Mouse (Mus musculus): ENCODE measurements around the gene Gga2. TPM values are rescaled to one million over a fixed set of nuclear protein-coding genes. Genes with fewer than 3 reads are reported as not detected.

The Gga2 gene
- polyA plus RNA-seq, 1 experiment from 2014 or later, result 98.0 TPM

DNA sequence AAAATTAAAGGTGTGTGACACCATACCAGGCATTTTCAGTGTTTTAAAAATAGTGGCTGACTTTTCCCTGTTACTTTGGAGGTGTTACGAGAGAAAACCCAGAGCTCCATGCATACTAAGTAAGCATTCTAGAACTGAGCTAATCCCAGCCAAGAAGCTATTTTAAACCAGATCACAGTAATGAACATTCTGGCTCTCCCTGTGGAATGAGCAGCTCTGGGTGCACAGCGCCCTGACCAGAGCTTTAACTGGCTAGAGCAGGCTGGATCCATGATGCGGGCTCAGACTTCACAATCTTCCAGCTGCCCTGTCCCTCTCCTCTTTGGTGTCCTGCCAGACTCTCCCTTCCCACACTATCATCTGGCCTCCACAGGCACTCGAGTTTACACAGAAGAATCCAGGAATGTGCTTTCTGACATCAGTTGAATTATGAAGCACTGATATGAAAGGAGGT, 24.2 kb upstream of the Gga2 start:
- peaks cover 51% of the 10 kb centered on the region for H3K36me3 ChIP-seq

DNA sequence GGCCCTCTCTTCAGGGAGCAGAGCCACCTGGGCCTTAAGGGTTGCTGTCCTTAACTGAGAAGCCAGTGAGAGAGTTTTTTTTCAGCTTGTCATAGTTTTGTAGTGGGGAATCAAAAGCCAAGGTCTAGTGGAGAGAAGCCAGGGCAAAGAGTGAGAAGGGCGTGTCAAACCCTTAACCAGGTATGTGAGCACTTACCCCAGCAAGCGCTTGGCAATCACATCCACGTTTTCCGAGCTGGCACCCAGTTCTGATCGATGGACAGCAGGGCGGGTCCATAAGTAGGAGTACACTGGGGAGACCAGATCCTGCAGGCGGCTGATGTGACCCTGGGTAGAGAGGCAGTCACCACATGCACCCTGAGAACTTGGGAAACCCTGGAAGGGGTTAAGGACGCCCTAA, 23.1 kb upstream of the Gga2 start:
- Histone ChIP-seq H3K4me1 (replicated peaks) (peaks cover 61% of the 10 kb centered on the region), H3K4me2 (peak overlapping the region; percentile 12; the same call in 1 of the 2 replicates), H3K27ac (ENCODE audit: poor library complexity, severe bottlenecking) (peak overlapping the region; percentile 94), H3K27me3 (replicated peaks) (no peaks in the 10 kb centered on the region), H3K4me3 (no peak overlapping the region), H3K36me3 (peaks cover 58% of the 10 kb centered on the region), H3K9me3 (replicated peaks) (no peaks in the 10 kb centered on the region), H3K9ac (no peak overlapping the region)
- no peak for ATAC-seq (ENCODE audit: insufficient number of reproducible peaks, low FRiP score)
- 83% methylated on average over 8 of the region's 8 CpGs for WGBS

More for the DNA sequence above, 24.2 kb upstream of the Gga2 start:
- peak overlapping the region; percentile 46; the same call in 1 of the 2 replicates for H3K9ac ChIP-seq
- peak overlapping the region; percentile 94 for H3K27ac ChIP-seq (ENCODE audit: poor library complexity, severe bottlenecking)
- H3K4me1 ChIP-seq (replicated peaks), result peaks cover 65% of the 10 kb centered on the region
- H3K27me3 ChIP-seq (replicated peaks), result no peaks in the 10 kb centered on the region
- ATAC-seq (ENCODE audit: insufficient number of reproducible peaks, low FRiP score), result peak; percentile 71
- H3K4me3 ChIP-seq, result peak overlapping the region; percentile 27; the same call in 1 of the 2 replicates
- no peaks in the 10 kb centered on the region for H3K9me3 ChIP-seq (replicated peaks)
- H3K4me2 ChIP-seq, result peak overlapping the region; percentile 48
- WGBS, result 30% methylated on average over 4 of the region's 4 CpGs

DNA sequence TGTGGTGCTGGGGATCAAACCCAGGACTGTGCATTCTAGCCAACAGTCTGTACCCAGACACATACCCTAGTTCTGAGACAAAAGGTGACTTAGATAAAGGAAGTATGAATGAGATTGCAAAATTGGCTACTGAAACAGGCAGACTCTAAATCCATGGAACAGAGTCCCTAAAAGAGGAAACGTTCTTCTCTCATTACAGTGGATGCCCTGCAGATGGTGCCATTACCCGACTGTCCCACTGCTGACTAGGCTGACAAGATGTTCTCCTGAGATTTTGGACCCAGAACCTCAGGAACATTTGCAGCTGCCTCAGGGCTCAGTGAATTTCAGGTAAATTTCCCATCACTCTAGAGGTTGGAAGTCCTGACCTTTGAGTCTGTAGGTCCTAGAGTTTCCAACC, 13.3 kb upstream of the Gga2 start:
- H3K27ac ChIP-seq (ENCODE audit: poor library complexity, severe bottlenecking), result no peak overlapping the region
- H3K36me3 ChIP-seq, result peaks cover 22% of the 10 kb centered on the region
- H3K27me3 ChIP-seq (replicated peaks), result no peaks in the 10 kb centered on the region
- H3K4me1 ChIP-seq (replicated peaks), result no peaks in the 10 kb centered on the region
- WGBS, result 34% methylated on average over 2 of the region's 2 CpGs
- H3K9ac ChIP-seq, result no peak overlapping the region
- ATAC-seq (ENCODE audit: insufficient number of reproducible peaks, low FRiP score), result no peak
- no peak overlapping the region for H3K4me2 ChIP-seq
- no peaks in the 10 kb centered on the region for H3K9me3 ChIP-seq (replicated peaks)
- no peak overlapping the region for H3K4me3 ChIP-seq

DNA sequence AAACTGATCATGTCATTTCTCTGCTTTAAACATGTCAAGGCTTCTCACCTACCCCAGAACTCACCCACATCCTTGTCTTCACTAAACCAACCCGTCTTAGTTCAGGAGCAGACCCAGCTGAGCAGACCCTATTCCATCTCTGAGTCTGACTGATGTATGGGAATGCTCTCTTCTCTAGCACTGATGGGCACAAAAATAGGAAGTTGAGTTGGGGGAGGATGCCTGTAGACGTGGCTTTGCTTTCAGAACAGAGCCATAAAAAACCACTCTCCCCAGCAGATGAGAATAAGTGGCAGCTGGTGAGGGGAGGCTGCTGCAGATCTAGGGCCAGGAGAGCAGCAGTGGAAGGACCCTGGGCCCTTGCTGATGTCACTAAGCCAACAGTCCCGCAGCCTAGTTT, 12.3 kb upstream of the Gga2 start:
- H3K9me3 ChIP-seq (replicated peaks), result no peaks in the 10 kb centered on the region
- no peaks in the 10 kb centered on the region for H3K4me1 ChIP-seq (replicated peaks)
- H3K4me3 ChIP-seq, result no peak overlapping the region
- WGBS, result 53% methylated on average over 3 of the region's 3 CpGs
- no peak for ATAC-seq (ENCODE audit: insufficient number of reproducible peaks, low FRiP score)
- H3K27me3 ChIP-seq (replicated peaks), result no peaks in the 10 kb centered on the region
- H3K4me2 ChIP-seq, result no peak overlapping the region
- no peak overlapping the region for H3K27ac ChIP-seq (ENCODE audit: poor library complexity, severe bottlenecking)
- H3K9ac ChIP-seq, result no peak overlapping the region
- peaks cover 12% of the 10 kb centered on the region for H3K36me3 ChIP-seq

DNA sequence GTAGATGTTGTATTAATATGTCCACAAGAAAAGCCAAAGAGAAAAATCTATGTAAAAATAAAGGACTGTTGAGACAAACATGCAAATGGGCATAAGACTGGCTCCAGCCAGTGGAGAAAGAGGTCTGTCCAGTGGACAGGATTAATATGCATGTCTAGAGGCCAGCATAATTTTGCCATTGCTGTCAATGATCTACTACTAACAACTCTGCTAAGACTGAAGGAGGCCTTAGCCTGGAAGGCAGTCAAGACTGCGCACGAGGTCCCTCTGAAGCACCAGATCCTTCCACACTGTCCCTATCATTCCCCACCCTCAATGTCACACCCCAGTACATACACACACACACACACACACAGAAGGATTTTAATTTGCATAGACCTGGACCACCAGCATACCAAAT, 1.1 kb upstream of the Gga2 start:
- Histone ChIP-seq H3K27me3 (replicated peaks) (no peaks in the 10 kb centered on the region), H3K4me3 (no peak overlapping the region), H3K36me3 (peaks cover 5% of the 10 kb centered on the region), H3K9ac (no peak overlapping the region), H3K4me1 (replicated peaks) (peaks cover 27% of the 10 kb centered on the region), H3K27ac (ENCODE audit: poor library complexity, severe bottlenecking) (no peak overlapping the region), H3K9me3 (replicated peaks) (no peaks in the 10 kb centered on the region), H3K4me2 (no peak overlapping the region)
- 77% methylated on average over 2 of the region's 2 CpGs for WGBS
- no peak for ATAC-seq (ENCODE audit: insufficient number of reproducible peaks, low FRiP score)

DNA sequence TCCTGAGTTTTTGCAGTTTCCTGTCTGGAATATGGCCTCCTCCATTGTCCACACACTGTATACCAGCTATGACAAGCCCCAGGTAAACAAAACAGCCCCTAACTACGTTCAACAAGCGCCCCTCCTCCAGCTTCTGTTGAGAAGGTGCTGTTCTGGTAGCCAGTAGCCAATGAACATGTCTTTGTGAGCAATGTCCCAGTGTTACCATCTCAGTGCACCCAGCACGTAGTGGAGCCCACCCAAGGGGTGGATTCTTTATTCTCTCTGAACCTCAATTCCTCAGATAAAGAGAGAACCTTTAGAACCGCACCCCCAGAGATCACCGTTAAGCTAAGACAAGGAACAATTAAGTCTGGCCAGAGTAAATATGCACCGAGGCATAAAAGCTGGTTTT, 752 bp downstream of the Gga2 start:
- peak overlapping the region; percentile 77 for H3K27ac ChIP-seq (ENCODE audit: poor library complexity, severe bottlenecking)
- peak overlapping the region; percentile 64 for H3K4me3 ChIP-seq
- H3K4me2 ChIP-seq, result peak overlapping the region; percentile 73
- H3K27me3 ChIP-seq (replicated peaks), result no peaks in the 10 kb centered on the region
- peaks cover 5% of the 10 kb centered on the region for H3K36me3 ChIP-seq
- H3K9me3 ChIP-seq (replicated peaks), result no peaks in the 10 kb centered on the region
- WGBS, result 1% methylated on average over 6 of the region's 6 CpGs
- ATAC-seq (ENCODE audit: insufficient number of reproducible peaks, low FRiP score), result peak; percentile 7; the same call in 1 of the 2 replicates
- H3K4me1 ChIP-seq (replicated peaks), result peaks cover 43% of the 10 kb centered on the region
- H3K9ac ChIP-seq, result peak overlapping the region; percentile 77

DNA sequence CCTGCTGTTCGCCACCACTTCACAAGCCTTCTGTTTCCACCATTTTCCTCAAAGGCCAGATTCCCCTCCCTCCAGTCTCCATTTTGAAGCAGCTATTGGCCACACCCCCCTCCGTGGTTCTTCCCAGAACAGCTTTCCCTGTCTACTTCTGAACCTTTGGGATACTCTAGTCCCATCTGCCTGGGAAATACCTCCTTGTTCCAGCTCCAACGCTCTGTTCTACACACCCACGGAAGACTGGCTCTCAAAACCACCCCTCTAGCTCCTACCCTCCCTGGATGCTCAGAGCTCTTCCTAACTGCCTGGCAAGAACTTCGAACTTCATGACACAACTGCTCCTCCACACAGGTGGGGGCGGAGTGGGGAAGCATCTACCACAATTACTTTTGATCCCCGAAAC, 2.0 kb downstream of the Gga2 start:
- peaks cover 52% of the 10 kb centered on the region for H3K4me1 ChIP-seq (replicated peaks)
- peak overlapping the region; percentile 73 for H3K4me2 ChIP-seq
- ATAC-seq (ENCODE audit: insufficient number of reproducible peaks, low FRiP score), result no peak
- no peak overlapping the region for H3K4me3 ChIP-seq
- WGBS, result 78% methylated on average over 7 of the region's 7 CpGs
- peaks cover 5% of the 10 kb centered on the region for H3K36me3 ChIP-seq
- H3K27me3 ChIP-seq (replicated peaks), result no peaks in the 10 kb centered on the region
- H3K27ac ChIP-seq (ENCODE audit: poor library complexity, severe bottlenecking), result no peak overlapping the region
- H3K9me3 ChIP-seq (replicated peaks), result no peaks in the 10 kb centered on the region
- H3K9ac ChIP-seq, result no peak overlapping the region

DNA sequence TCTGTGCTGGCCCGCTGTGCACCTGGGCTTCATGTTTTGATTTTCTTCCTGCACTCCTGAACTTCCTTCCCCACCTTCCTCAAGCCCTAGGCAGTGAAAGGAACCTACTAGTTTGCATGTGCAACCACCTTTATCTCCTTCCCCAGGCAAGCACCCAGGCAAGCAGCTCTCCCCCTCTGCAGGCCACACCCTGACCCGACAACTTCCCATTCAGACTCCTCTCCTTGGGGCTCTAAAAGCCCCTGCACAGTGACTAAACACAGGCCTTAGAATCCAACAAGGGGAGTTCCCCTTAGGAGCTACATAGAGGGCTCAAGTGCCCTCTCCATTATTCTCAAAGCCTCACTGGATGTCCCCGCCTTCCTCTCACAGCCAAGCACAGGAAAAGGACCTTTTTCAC, 2.8 kb downstream of the Gga2 start:
- ATAC-seq (ENCODE audit: insufficient number of reproducible peaks, low FRiP score), result no peak

DNA sequence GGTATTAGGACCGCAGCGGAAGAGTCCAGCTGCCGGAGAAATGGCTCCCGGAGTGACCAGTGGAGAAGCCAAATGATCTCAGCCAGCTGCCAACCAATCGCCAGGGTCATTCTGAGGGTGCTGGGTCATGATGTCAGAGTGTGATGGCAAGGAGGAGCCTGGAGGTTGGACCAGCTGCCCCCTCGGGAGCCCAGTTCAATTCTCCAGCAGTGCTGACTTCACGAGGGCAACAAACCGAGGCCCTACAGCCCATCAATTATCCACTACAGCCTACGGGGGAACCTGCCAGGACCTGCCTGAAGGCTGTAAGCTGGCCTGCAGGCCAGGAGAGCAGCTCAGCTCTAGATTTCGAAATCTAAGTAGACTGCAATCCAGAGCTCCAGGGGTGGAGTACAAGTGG, 5.3 kb downstream of the Gga2 start:
- Histone ChIP-seq H3K9ac (peak overlapping the region; percentile 60), H3K27ac (ENCODE audit: poor library complexity, severe bottlenecking) (peak overlapping the region; percentile 75), H3K27me3 (replicated peaks) (no peaks in the 10 kb centered on the region), H3K4me2 (peak overlapping the region; percentile 47), H3K4me3 (no peak overlapping the region), H3K4me1 (replicated peaks) (peaks cover 52% of the 10 kb centered on the region), H3K36me3 (peaks cover 18% of the 10 kb centered on the region), H3K9me3 (replicated peaks) (no peaks in the 10 kb centered on the region)
- WGBS, result 46% methylated on average over 10 of the region's 10 CpGs
- no peak for ATAC-seq (ENCODE audit: insufficient number of reproducible peaks, low FRiP score)

More for the DNA sequence above, 2.8 kb downstream of the Gga2 start:
- Histone ChIP-seq H3K36me3 (peaks cover 5% of the 10 kb centered on the region), H3K4me2 (peak overlapping the region; percentile 73), H3K27ac (ENCODE audit: poor library complexity, severe bottlenecking) (0 out of 2 replicates have a peak overlapping the region, but pooled peaks have one; percentile 20), H3K9me3 (replicated peaks) (no peaks in the 10 kb centered on the region), H3K27me3 (replicated peaks) (no peaks in the 10 kb centered on the region), H3K4me1 (replicated peaks) (peaks cover 52% of the 10 kb centered on the region), H3K9ac (peak overlapping the region; percentile 54), H3K4me3 (no peak overlapping the region)
- WGBS, result 56% methylated on average over 3 of the region's 3 CpGs

DNA sequence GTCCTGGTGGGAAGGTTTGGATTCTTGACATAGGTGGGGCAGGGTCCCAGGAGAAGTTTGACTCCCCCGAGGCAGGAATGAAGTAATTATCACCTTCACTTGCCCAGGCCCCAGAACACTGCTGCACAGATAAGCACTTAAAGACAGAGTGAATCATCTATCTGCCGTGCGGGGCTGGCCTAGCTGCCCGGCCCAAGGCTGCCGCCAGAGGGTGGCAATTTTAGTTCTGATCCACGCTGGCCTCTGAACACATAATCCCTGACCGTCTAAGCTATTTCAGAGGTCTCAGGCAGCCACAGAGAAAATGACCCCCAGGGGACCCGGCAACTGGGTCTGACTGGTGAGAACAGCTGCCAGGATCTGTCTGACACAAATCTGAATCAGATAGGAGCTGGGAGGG, 5.9 kb downstream of the Gga2 start:
- Histone ChIP-seq H3K36me3 (peaks cover 25% of the 10 kb centered on the region), H3K9ac (peak overlapping the region; percentile 60), H3K4me2 (peak overlapping the region; percentile 47), H3K27me3 (replicated peaks) (no peaks in the 10 kb centered on the region), H3K4me1 (replicated peaks) (peaks cover 51% of the 10 kb centered on the region), H3K27ac (ENCODE audit: poor library complexity, severe bottlenecking) (peak overlapping the region; percentile 75), H3K9me3 (replicated peaks) (no peaks in the 10 kb centered on the region), H3K4me3 (no peak overlapping the region)
- 13% methylated on average over 8 of the region's 8 CpGs for WGBS
- ATAC-seq (ENCODE audit: insufficient number of reproducible peaks, low FRiP score), result peak; percentile 37; the same call in 1 of the 2 replicates

DNA sequence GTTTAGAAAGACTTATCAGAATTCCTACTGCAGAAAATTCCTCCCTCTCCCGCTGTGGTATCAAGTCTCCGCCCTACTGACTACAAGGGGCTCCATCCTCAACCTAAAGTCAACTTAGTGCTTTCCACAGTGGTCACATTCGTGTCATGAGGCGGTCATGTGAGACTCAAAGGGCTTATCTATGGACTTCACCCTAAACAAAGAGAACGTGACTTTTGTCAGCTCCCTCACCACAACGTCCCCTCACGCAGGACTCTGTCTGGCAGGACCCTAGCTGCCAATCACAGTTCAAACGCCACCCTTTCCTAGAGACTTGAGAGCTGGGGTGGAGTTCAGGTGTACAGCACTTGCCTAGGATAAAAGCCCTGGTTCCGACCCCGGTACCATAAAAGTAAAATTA, 8.1 kb downstream of the Gga2 start:
- Histone ChIP-seq H3K4me2 (no peak overlapping the region), H3K4me3 (no peak overlapping the region), H3K4me1 (replicated peaks) (peaks cover 29% of the 10 kb centered on the region), H3K36me3 (peaks cover 43% of the 10 kb centered on the region), H3K27ac (ENCODE audit: poor library complexity, severe bottlenecking) (no peak overlapping the region), H3K27me3 (replicated peaks) (no peaks in the 10 kb centered on the region), H3K9me3 (replicated peaks) (no peaks in the 10 kb centered on the region), H3K9ac (no peak overlapping the region)
- no peak for ATAC-seq (ENCODE audit: insufficient number of reproducible peaks, low FRiP score)
- WGBS, result 60% methylated on average over 10 of the region's 10 CpGs

DNA sequence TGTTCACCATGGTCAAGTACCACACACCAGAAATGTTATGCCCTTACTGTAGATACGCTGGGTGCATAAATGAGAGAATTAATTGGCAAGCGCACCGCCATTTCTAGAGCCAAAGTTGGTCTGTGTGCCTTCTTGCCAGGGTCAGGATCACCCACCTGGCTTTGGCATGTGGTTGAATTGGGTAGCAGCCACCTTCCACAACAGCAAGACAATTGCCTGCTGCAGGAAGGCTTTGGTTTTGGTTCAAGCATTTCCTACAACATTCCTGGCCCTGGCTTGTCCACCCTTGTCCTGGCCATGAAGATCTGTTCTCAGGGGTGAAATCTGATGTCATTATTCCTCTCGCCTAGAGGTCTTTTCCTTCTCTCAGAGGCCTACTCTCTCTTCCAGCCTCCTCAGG, 8.7 kb downstream of the Gga2 start:
- Histone ChIP-seq H3K4me3 (no peak overlapping the region), H3K27ac (ENCODE audit: poor library complexity, severe bottlenecking) (no peak overlapping the region), H3K27me3 (replicated peaks) (no peaks in the 10 kb centered on the region), H3K4me1 (replicated peaks) (peaks cover 27% of the 10 kb centered on the region), H3K4me2 (no peak overlapping the region), H3K9ac (no peak overlapping the region), H3K36me3 (peaks cover 47% of the 10 kb centered on the region), H3K9me3 (replicated peaks) (no peaks in the 10 kb centered on the region)
- 96% methylated on average over 4 of the region's 4 CpGs for WGBS
- ATAC-seq (ENCODE audit: insufficient number of reproducible peaks, low FRiP score), result no peak

All from heart, embryonic 12.5 days (tissue).